Mouse (Mus musculus) 416B (cell line): ENCODE measurements around the gene Rps6kb2.
A peak's percentile ranks its signal among the peaks of the same experiment; 100 is the strongest.

Source experiments
- DNase-seq: peaks from one replicate; pipeline ENCODE4 v3.0.0; 2011; ENCODE audit warnings: low read depth

Rps6kb2 gene

DNA sequence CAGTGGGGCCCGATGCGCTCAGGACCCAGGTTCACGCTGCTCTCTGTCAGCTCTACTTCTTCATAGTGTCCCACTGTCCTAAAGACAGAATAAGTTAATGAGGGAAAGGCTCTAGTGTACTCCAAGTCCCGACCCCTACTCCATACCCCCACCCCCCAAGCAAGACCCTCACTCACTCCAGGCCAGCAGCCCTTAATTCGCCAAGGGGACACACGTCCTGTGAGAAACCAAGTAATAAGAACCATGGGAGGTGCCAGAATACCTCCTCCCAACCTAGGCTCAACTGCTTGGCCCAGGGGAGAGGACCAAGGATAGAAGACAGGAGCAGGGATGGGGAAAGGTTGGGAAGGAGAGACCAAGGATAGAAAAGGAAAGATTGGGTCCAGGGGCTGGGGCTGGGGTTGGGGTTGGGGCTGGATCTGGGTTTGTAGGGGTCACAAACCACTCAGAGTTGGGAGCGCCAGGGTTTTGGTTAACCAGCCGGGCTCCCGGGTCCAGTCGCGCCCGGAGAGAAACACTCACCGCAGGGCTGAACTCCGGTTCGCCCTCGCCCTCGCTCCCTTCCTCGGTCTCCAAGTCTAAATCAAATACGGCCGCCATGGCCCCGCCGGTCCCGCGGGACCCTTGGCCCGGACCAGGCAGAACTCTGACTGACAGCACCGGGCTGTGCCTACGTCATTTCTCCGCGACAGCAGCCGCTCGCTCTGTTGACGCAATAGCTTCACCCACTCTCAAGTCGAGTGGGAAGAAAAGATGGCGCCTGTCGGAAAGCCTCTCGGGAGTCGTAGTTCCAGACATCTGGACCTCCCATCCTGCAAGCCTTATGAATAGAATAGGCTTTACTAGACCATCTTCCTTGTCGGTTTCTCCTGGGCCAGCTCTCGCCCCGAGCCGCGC, at the start of gene Rps6kb2:
Gene Rps6kb2, minus strand, starts transcription at position 709 of the 897 bp plus-strand sequence.
- peak; percentile 98 for DNase-seq

DNA sequence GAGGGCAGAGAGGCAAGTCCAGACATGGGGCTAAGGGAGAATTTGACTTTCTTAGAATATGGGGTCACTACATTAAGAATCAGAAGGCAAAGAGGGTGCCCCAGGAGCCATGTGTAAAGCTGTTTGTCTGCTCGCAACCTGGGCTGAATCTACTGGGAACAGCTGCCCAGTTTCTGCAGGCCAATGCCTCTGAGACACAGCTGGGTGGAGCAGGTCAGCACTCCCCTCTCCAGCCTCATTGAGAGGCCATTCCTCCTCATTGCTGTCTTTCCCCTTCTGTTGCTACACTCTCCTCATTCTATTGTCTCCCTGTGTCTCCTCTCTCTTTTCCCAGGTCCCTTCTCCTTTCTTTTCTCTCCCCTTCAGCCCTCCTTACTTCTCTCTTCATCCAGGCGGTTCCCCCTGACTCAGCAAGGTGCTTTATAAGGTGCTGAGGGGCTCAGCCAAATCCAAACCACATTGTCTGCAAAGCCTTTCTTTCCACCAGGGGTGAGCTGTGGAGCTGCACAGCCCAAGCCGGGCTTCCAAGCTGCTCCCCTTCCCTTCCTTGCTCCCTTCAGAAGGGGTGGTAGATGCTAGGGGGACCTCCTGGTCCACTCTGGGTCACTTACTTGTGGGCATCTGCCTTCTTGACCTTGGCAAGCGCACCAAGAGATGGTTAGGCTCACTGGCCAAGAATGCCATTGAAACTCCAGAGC, 48.9 kb upstream of the Rps6kb2 start:
- no peak for DNase-seq

- no peak for DNase-seq
These were observed 45.4 kb upstream of the Rps6kb2 start for GRCm38 (mm10) chr19:4208563-4208962.

- peak; percentile 79 for DNase-seq
These were observed 43.8 kb upstream of the Rps6kb2 start for GRCm38 (mm10) chr19:4206971-4207370.

DNA sequence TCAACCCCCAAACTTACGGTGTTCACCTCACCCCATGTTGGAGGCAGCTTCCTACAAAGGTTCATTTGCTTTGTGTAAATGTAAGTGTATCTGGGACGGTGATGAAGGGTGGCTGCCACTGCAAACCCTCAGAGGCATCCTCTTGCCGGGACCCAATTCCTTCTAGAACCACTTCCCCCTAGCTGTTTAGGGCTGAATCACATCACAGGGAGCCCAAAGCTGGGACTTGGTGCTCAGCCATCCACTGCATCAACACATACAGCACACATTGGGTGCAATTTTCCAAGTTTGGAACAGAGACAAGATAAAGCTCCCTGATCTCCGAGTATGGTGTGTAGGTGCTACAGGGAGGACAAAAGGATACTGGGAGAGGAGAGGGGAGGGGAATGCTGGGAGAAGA, 41.7 kb upstream of the Rps6kb2 start:
- no peak for DNase-seq

DNA sequence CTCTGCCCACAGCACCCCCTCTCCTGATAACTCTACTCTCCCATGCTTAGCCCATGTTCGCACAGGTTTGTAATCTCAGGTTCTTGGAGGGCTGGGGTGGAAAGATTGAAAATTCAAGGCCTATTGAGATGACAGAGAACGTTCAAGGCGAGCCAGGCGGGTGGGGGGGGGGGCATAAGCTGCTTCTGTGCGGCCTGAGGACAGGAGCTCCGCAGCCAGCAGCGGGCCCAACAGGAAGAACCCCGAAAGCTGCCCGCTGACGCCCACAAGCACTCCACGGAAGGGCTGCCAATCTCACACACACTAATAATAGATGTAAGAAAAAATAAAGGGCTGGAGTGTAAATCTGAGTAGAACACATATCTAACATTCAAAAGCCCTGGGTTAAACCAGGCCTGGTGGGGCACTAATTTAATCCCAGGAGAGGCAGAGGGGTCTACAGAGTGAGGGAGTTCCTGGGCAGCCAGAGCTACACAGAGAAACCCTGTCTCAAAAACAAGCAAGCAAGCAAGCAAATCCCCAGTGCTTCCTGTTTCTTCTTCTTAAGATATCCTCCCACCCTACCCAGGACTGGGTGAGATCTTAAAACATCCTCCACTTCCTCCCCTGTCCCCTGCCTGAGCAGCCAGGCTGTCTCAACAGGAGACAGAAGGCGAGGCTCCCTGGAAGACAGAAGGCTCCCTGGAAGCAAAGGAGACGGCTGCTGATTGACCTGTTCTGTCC, 40.6 kb upstream of the Rps6kb2 start:
- no peak for DNase-seq

DNA sequence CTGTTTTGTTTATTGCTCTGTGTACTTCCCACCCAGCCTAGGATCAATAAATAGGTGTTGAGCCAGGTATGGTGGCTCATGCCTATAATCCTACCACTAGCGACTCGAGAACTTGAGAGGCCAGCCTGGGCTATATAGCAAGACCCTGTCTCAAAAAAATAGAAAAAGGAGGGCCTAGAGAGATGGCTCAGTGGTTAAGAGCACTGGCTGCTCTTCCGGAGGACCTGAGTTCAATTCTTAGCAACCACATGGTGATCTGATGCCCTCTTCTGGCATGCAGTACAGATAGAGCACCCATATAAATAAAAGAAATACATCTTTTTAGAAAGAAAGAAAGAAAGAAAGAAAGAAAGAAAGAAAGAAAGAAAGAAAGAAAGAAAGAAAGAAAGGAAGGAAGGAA, 40.0 kb upstream of the Rps6kb2 start:
- DNase-seq = peak; percentile 76

GRCm38 (mm10) chr19:4202149-4202548, 39.0 kb upstream of the Rps6kb2 start:
- no peak for DNase-seq

DNA sequence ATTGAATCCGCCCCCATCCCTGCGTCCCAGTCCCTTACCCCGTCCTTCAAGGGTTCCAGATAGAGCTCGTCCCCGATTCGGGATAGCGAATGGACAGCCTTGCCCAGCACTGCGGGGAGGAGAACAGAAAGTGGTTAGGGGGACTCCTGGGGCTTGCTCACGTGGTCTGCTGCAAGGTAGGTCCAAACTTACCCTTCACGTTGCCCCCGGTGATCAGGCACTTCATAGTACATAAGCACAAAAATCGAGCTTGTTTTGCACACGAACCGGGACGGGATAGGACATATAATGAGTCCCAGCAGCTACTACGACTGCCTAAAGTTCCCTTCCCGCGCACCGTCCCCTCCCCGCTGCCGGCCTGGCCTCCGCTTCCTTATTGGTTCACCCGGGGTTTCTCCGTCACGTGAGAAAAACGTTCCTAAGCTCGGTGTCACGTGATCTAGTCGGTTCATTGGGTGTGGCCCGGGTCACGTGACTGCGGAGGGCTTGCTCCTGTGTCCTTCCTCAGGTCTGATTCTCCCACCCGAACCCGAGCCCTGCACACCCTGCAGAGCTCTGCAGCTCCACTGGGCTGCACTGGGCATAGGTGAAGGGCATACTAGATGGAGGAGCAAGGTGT, 38.2 kb upstream of the Rps6kb2 start, which contains the start of gene Rad9a:
Gene Rad9a, minus strand, starts transcription at position 372 of the 619 bp plus-strand sequence.
- peak; percentile 100 for DNase-seq

DNA sequence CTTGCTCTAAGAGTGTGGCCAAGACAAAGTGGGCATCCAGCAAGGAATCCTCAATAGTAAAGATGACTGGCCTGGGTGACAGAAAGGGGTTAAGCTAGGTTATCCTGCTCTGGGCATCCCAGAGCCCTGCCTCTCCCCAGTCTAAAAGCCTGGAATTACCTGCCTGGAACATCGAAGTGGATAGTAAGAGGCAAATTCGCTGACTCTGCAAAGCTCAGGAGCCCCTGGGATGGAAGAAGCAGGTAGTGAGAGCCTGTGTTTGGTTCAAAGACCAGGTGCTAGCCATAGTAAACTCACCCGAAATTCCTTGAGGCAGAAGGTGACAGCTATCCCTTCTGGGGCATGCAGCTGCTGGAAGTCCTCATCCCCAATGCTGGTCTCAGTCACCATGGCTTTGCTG, 34.0 kb upstream of the Rps6kb2 start:
- DNase-seq = no peak

GRCm38 (mm10) chr19:4196548-4196947, 33.4 kb upstream of the Rps6kb2 start:
- no peak for DNase-seq

GRCm38 (mm10) chr19:4196048-4196447, 32.9 kb upstream of the Rps6kb2 start:
- DNase-seq = no peak

- no peak for DNase-seq
These were observed 31.9 kb upstream of the Rps6kb2 start for GRCm38 (mm10) chr19:4194776-4195650.

DNA sequence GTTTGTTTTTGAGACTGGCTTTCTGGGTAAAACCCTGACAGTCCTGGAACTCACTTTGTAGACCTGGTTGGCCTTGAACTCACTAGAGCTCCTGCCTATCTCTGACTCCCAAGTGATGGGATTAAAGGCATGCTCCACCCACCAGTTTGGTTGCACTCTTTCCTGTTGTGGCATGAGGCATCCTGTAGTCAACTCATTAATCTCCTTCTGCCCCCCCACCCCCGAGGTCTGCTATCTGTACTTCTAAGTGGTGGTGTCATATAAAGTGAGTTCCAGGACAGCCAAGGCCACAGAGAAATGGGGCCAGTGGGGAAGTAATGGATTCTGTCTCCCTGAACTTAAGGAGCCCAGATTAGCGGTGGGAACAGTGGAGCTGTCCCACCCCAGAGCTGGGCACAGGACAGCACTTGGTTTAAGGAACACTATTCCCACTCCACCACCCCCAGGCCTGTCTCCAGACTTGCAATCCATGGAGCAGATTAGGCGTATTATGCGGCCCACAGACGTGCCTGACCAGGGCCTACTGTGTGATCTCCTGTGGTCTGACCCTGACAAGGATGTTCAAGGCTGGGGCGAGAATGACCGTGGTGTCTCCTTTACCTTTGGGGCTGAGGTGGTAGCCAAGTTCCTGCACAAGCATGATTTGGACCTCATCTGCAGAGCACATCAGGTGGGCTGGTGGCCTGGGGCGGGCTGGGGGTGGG, 31.0 kb upstream of the Rps6kb2 start:
- peak; percentile 89 for DNase-seq

GRCm38 (mm10) chr19:4193129-4193528, 30.0 kb upstream of the Rps6kb2 start:
- no peak for DNase-seq

GRCm38 (mm10) chr19:4192251-4192985, 29.3 kb upstream of the Rps6kb2 start:
- no peak for DNase-seq

- DNase-seq = peak; percentile 93
These were observed 28.5 kb upstream of the Rps6kb2 start, which contains the start of gene Ppp1ca for GRCm38 (mm10) chr19:4191528-4192250. Ppp1ca (plus strand) TSS chr19:4192065.

DNA sequence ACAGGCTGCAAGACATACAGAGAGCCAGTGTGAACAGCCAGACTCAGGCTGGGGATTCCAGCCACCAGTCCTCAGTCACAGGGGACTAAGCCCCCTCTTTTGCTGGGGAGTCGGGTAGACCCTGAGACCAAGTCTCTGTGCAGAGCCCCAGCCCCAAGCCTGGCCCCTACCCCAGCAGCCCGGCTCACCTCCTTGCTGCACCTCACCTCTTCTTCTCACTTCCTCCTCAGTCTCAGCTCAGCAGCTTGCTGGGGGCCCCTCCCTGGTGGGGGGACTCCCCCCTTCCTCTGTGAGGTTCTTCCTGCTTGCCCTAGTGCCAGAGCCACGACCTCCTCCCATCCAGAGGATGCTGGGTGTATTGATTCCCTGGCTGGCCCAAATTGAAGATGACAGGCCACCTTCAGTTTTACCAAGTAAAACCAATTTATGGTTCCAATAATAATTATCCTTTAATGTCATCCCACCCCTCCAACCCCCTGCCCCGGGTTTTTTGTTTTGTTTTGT, 27.7 kb upstream of the Rps6kb2 start, which contains the start of gene Tbc1d10c:
Gene Tbc1d10c, minus strand, starts transcription at position 454 of the 504 bp plus-strand sequence.
- DNase-seq = peak; percentile 76
